Comparison of ENCODE assay signal across 24 mouse cellular contexts in the genomic region with DNA sequence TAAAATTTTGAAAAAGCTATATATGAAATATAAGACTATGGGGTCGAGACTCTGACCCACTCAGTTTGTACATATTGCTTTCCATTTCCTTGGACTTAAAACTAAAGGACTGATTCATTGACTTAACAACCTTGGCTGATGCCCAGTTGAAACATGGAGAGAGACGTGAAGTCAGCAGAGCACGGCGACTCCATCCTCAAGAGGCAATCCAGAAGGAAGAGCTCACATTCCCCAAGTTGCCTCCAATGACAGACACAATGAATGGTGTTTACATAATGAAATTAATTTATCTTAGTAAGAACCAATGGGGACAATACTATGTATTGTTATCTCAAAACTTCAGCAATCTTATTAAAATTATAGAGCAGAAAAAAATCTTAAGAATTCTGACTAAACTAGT. TPM values are rescaled to one million over a fixed set of nuclear protein-coding genes. Genes with fewer than 3 reads are reported as not detected.
DNase-seq lines count a peak whose midpoint lies in the region; ATAC-seq and TF ChIP-seq lines count a peak whose summit lies in the region.
"Had no signal": no experiment of that assay in that cellular context is flagged by ENCODE, and none has a peak within 500 bp of the region (broad histone marks: within the 10 kb centered on the region; RNA-seq: fewer than 3 reads in every experiment).

No protein-coding gene starts in this region.

- no peaks in the 10 kb centered on the region; the same call in 1 of the 2 replicates for H3K4me1 ChIP-seq in intestine, embryonic 15.5 days (replicated peaks)
- H3K4me1 ChIP-seq in intestine, postnatal 0 days (replicated peaks; ENCODE audit: control insufficient read depth, insufficient read depth, low read length), result no peaks in the 10 kb centered on the region
- no peaks in the 10 kb centered on the region for H3K4me1 ChIP-seq in kidney, postnatal 0 days (replicated peaks; ENCODE audit: insufficient read depth, low read length)
- peaks cover 5% of the 10 kb centered on the region for H3K4me1 ChIP-seq in kidney, embryonic 15.5 days
- H3K4me1 ChIP-seq in midbrain, embryonic 11.5 days (ENCODE audit: control insufficient read depth, insufficient read depth, low read length), result no peaks in the 10 kb centered on the region
- H3K4me1 ChIP-seq in midbrain, embryonic 14.5 days (ENCODE audit: control insufficient read depth, insufficient read depth, low read length), result no peaks in the 10 kb centered on the region
- H3K4me1 ChIP-seq: forebrain, embryonic 13.5 days had no signal

- no peaks in the 10 kb centered on the region for H3K36me3 ChIP-seq in intestine, embryonic 15.5 days
- H3K36me3 ChIP-seq in intestine, postnatal 0 days (ENCODE audit: control insufficient read depth, insufficient read depth), result no peaks in the 10 kb centered on the region
- H3K36me3 ChIP-seq in kidney, postnatal 0 days (ENCODE audit: insufficient read depth, low read length), result no peaks in the 10 kb centered on the region
- H3K36me3 ChIP-seq in kidney, embryonic 15.5 days, result peaks cover 2% of the 10 kb centered on the region; the same call in 1 of the 2 replicates
- H3K36me3 ChIP-seq in midbrain, embryonic 11.5 days (ENCODE audit: control insufficient read depth, insufficient read depth, low read length), result no peaks in the 10 kb centered on the region
- H3K36me3 ChIP-seq in midbrain, embryonic 14.5 days (ENCODE audit: control insufficient read depth, insufficient read depth, low read length), result no peaks in the 10 kb centered on the region; the same call in 1 of the 2 replicates
- H3K36me3 ChIP-seq: embryonic facial prominence, embryonic 12.5 days; G1E had no signal

- 61% methylated on average over 4 of the region's 4 CpGs for WGBS in intestine, embryonic 15.5 days
- 58% methylated on average over 4 of the region's 4 CpGs for WGBS in intestine, postnatal 0 days
- WGBS in kidney, postnatal 0 days, result 69% methylated on average over 4 of the region's 4 CpGs
- WGBS in kidney, embryonic 15.5 days, result 75% methylated on average over 4 of the region's 4 CpGs
- 98% methylated on average over 4 of the region's 4 CpGs for WGBS in midbrain, embryonic 11.5 days
- 91% methylated on average over 4 of the region's 4 CpGs for WGBS in midbrain, embryonic 14.5 days

- no peak overlapping the region for H3K27ac ChIP-seq in intestine, embryonic 15.5 days
- H3K27ac ChIP-seq in intestine, postnatal 0 days (ENCODE audit: low read depth, low read length), result no peak overlapping the region
- H3K27ac ChIP-seq in kidney, postnatal 0 days, result no peak overlapping the region
- H3K27ac ChIP-seq in kidney, embryonic 15.5 days, result no peak overlapping the region
- no peak overlapping the region for H3K27ac ChIP-seq in midbrain, embryonic 11.5 days (ENCODE audit: low read depth, low read length)
- H3K27ac ChIP-seq in midbrain, embryonic 14.5 days (replicated peaks; ENCODE audit: low read depth, low read length), result no peak overlapping the region
- H3K27ac ChIP-seq: embryonic facial prominence, embryonic 10.5 days; forebrain, embryonic 13.5 days; forebrain, embryonic 15.5 days had no signal

- ATAC-seq in intestine, embryonic 15.5 days, result 0 out of 2 replicates have a peak, but pooled peaks have one; percentile 17
- ATAC-seq in intestine, postnatal 0 days, result no peak
- no peak for ATAC-seq in kidney, postnatal 0 days (replicated peaks; ENCODE audit: low FRiP score, low read depth)
- no peak for ATAC-seq in kidney, embryonic 15.5 days (replicated peaks; ENCODE audit: low FRiP score)
- ATAC-seq in midbrain, embryonic 11.5 days (ENCODE audit: low FRiP score), result no peak
- no peak for ATAC-seq in midbrain, embryonic 14.5 days (ENCODE audit: low FRiP score, low TSS enrichment)
- ATAC-seq: activated CD4-positive, CD25-positive, alpha-beta regulatory T cell, adult 4 months; CD4-positive, CD25-positive, alpha-beta regulatory T cell, adult 4 months; forebrain, embryonic 13.5 days; forebrain, embryonic 15.5 days; Patski had no signal

- H3K9ac ChIP-seq in intestine, embryonic 15.5 days, result no peak overlapping the region
- no peak overlapping the region for H3K9ac ChIP-seq in intestine, postnatal 0 days (ENCODE audit: low read depth, low read length)
- no peak overlapping the region for H3K9ac ChIP-seq in kidney, postnatal 0 days (ENCODE audit: low read depth, low read length)
- no peak overlapping the region for H3K9ac ChIP-seq in kidney, embryonic 15.5 days
- H3K9ac ChIP-seq in midbrain, embryonic 11.5 days (ENCODE audit: low read length), result no peak overlapping the region
- H3K9ac ChIP-seq in midbrain, embryonic 14.5 days (replicated peaks; ENCODE audit: low read length), result no peak overlapping the region
- H3K9ac ChIP-seq: embryonic facial prominence, embryonic 12.5 days; forebrain, embryonic 13.5 days; forebrain, embryonic 15.5 days had no signal

- no peak overlapping the region for H3K4me3 ChIP-seq in intestine, embryonic 15.5 days (replicated peaks)
- no peak overlapping the region for H3K4me3 ChIP-seq in intestine, postnatal 0 days (ENCODE audit: low read depth, low read length)
- no peak overlapping the region for H3K4me3 ChIP-seq in kidney, postnatal 0 days (replicated peaks; ENCODE audit: low read depth, low read length)
- no peak overlapping the region for H3K4me3 ChIP-seq in kidney, embryonic 15.5 days (replicated peaks)
- H3K4me3 ChIP-seq in midbrain, embryonic 11.5 days (ENCODE audit: low read depth, low read length), result no peak overlapping the region
- no peak overlapping the region for H3K4me3 ChIP-seq in midbrain, embryonic 14.5 days (replicated peaks; ENCODE audit: low read depth, low read length)
- H3K4me3 ChIP-seq: embryonic facial prominence, embryonic 10.5 days; embryonic facial prominence, embryonic 12.5 days; forebrain, embryonic 13.5 days; forebrain, embryonic 15.5 days had no signal

- H3K4me2 ChIP-seq in intestine, embryonic 15.5 days (replicated peaks), result no peak overlapping the region
- no peak overlapping the region for H3K4me2 ChIP-seq in intestine, postnatal 0 days (replicated peaks; ENCODE audit: low read depth)
- H3K4me2 ChIP-seq in kidney, postnatal 0 days (ENCODE audit: low read length), result no peak overlapping the region
- H3K4me2 ChIP-seq in kidney, embryonic 15.5 days, result no peak overlapping the region
- no peak overlapping the region for H3K4me2 ChIP-seq in midbrain, embryonic 11.5 days
- no peak overlapping the region for H3K4me2 ChIP-seq in midbrain, embryonic 14.5 days (ENCODE audit: low read length)
- H3K4me2 ChIP-seq: embryonic facial prominence, embryonic 12.5 days; forebrain, embryonic 13.5 days; forebrain, embryonic 15.5 days had no signal

- no peaks in the 10 kb centered on the region for H3K9me3 ChIP-seq in intestine, embryonic 15.5 days
- no peaks in the 10 kb centered on the region for H3K9me3 ChIP-seq in intestine, postnatal 0 days (ENCODE audit: control insufficient read depth)
- no peaks in the 10 kb centered on the region for H3K9me3 ChIP-seq in kidney, postnatal 0 days (replicated peaks; ENCODE audit: low read length)
- no peaks in the 10 kb centered on the region for H3K9me3 ChIP-seq in kidney, embryonic 15.5 days (replicated peaks)
- H3K9me3 ChIP-seq in midbrain, embryonic 11.5 days (ENCODE audit: control insufficient read depth, low read length), result no peaks in the 10 kb centered on the region
- no peaks in the 10 kb centered on the region for H3K9me3 ChIP-seq in midbrain, embryonic 14.5 days (ENCODE audit: control insufficient read depth, low read length)
- H3K9me3 ChIP-seq: embryonic facial prominence, embryonic 10.5 days; embryonic facial prominence, embryonic 12.5 days; forebrain, embryonic 13.5 days; forebrain, embryonic 15.5 days; G1E had no signal

- DNase-seq in kidney, postnatal 0 days (ENCODE audit: low spot score), result peak; percentile 58
- peak; percentile 57 for DNase-seq in midbrain, embryonic 11.5 days (ENCODE audit: low spot score, missing footprints)
- no peak for DNase-seq in midbrain, embryonic 14.5 days
- DNase-seq: adrenal gland, adult 8-10 months; adrenal gland, postnatal 14 days; adrenal gland, postnatal 36 days; B cell, adult 2 months; cerebellum, adult 11-12 months; cerebellum, adult 2 months; cerebellum, adult 9-10 months; cerebellum, postnatal 10 days; cerebellum, postnatal 25 days had no signal

- TF ChIP-seq CTCF in intestine, postnatal 0 days (IDR thresholded peaks at IDR 0.05; ENCODE audit: low read depth), result no peak
- TF ChIP-seq CTCF in kidney, postnatal 0 days (IDR thresholded peaks at IDR 0.05; ENCODE audit: low read depth), result no peak

- no peaks in the 10 kb centered on the region for H3K27me3 ChIP-seq in intestine, embryonic 15.5 days (replicated peaks)
- no peaks in the 10 kb centered on the region for H3K27me3 ChIP-seq in intestine, postnatal 0 days (replicated peaks; ENCODE audit: control insufficient read depth, insufficient read depth, low read length)
- H3K27me3 ChIP-seq in kidney, postnatal 0 days (ENCODE audit: insufficient read depth, low read length), result no peaks in the 10 kb centered on the region
- H3K27me3 ChIP-seq in kidney, embryonic 15.5 days, result no peaks in the 10 kb centered on the region
- H3K27me3 ChIP-seq in midbrain, embryonic 11.5 days (ENCODE audit: control insufficient read depth, insufficient read depth, low read length), result no peaks in the 10 kb centered on the region
- H3K27me3 ChIP-seq in midbrain, embryonic 14.5 days (ENCODE audit: control insufficient read depth, insufficient read depth, low read length), result no peaks in the 10 kb centered on the region
- H3K27me3 ChIP-seq: CH12.LX; embryonic facial prominence, embryonic 12.5 days; forebrain, embryonic 13.5 days; forebrain, embryonic 15.5 days; Patski had no signal

RNA-seq across cellular contexts. Expression of gene Angptl1, which starts 16.2 kb away (rescaled TPM):
- 29.4 and 29.6 TPM in 2 replicates for polyA plus RNA-seq in intestine, embryonic 15.5 days (2015; fragmentation: Nextera tagmentation; extraction: Ambion mirVana)
- polyA plus RNA-seq in intestine, postnatal 0 days (2015; fragmentation: Nextera tagmentation; extraction: Ambion mirVana), result 18.8 and 20.9 TPM in 2 replicates
- 1.0 TPM in 2 replicates for polyA plus RNA-seq in kidney, postnatal 0 days (2015; fragmentation: Nextera tagmentation; extraction: Ambion mirVana)
- polyA plus RNA-seq in kidney, embryonic 15.5 days (2015; fragmentation: Nextera tagmentation; extraction: Ambion mirVana), result 2.1 and 3.2 TPM in 2 replicates
- 1.4 and 1.6 TPM in 2 replicates for polyA plus RNA-seq in midbrain, embryonic 11.5 days (2014; fragmentation: Nextera tagmentation; extraction: Ambion mirVana)
- 0.80 and 1.1 TPM in 2 replicates for polyA plus RNA-seq in midbrain, embryonic 14.5 days (2014; fragmentation: Nextera tagmentation; extraction: Ambion mirVana)
- polyA plus RNA-seq: G1E had no signal
